Mouse (Mus musculus) embryonic fibroblast, embryonic 13.5 days (primary cell): Measurements from ENCODE around the gene Tshz2.

Source experiments
- CTCF ChIP-seq: IDR thresholded peaks from 2 replicates; pipeline ENCODE4 v1.5.1; 2011; ENCODE audit warnings: mild to moderate bottlenecking, control low read depth, low read length, moderate library complexity, borderline replicate concordance; ENCODE audit not compliant: insufficient read depth
- POLR2A ChIP-seq: IDR thresholded peaks from 2 replicates; pipeline ENCODE4 v1.6.1; 2011; ENCODE audit warnings: low read depth, mild to moderate bottlenecking, control low read depth, low read length, moderate library complexity

DNA sequence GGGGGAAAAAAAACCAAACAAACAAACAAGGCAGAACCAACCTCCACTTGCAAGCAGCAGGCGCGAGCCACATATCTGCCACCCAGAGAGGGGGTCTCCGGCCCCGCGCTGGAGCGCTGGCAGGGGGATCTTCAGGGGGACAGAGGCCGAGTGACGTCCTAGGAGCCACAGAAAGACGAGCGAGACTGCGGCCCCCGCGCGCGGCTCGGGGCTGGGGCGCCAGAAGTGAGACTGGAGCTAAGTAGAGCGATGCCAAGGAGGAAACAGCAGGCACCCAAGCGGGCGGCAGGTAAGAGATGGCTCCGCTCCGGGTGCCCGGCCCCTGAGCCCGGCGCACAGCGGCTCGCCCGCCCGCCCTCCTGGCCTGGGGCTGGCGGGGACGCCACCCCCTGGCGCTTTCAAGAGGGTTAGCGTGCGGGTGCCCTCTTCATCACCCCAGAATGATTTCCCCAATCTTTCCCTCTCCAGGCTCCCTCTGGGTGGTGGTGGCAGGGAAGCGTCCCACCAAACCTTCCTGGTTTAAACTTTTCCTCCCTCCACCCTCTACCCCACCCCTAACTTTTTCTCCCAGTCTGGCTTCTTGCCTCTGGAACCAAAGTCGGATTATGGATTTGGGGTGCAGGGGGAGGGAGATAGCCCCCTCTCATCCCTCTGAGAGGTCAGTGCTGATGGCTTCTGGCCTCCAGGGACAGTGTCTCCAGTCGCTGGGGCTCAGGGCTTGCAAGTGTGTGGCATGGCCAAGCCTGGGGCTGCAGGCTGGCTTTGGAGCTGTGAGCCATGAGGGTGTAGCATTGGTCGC lies 877 bp downstream of the Tshz2 start:
- TF ChIP-seq POLR2A (no peak), CTCF (no peak)
